Mouse (Mus musculus) cerebellum, adult 2 months (tissue): Measurements from ENCODE around the gene Rbpj.

ENCODE experiments used
- CTCF ChIP-seq: fragments of 200-500 bp; IDR thresholded peaks from 2 replicates; pipeline ENCODE4 v1.5.1; 2011; ENCODE audit warnings: low read depth, mild to moderate bottlenecking, control low read depth, low read length, moderate library complexity, borderline replicate concordance; ENCODE audit not compliant: insufficient read depth
- POLR2A ChIP-seq: fragments of 200-500 bp; IDR thresholded peaks from 2 replicates; pipeline ENCODE4 v1.6.1; 2011; ENCODE audit warnings: low read length, control low read depth, borderline replicate concordance; ENCODE audit not compliant: insufficient read depth

- no peak for TF ChIP-seq CTCF
- TF ChIP-seq POLR2A: no peak
Measured at GRCm38 (mm10) chr5:53598510-53598909, 132.6 kb downstream of the Rbpj start.
